Mouse (Mus musculus): ENCODE data around the gene Anapc7. TPM values are rescaled to one million over a fixed set of nuclear protein-coding genes. Genes with fewer than 3 reads are reported as not detected.

The Anapc7 gene
- total RNA-seq (2023), result 10 to 100 TPM; 23.6 to 30.6 TPM

DNA sequence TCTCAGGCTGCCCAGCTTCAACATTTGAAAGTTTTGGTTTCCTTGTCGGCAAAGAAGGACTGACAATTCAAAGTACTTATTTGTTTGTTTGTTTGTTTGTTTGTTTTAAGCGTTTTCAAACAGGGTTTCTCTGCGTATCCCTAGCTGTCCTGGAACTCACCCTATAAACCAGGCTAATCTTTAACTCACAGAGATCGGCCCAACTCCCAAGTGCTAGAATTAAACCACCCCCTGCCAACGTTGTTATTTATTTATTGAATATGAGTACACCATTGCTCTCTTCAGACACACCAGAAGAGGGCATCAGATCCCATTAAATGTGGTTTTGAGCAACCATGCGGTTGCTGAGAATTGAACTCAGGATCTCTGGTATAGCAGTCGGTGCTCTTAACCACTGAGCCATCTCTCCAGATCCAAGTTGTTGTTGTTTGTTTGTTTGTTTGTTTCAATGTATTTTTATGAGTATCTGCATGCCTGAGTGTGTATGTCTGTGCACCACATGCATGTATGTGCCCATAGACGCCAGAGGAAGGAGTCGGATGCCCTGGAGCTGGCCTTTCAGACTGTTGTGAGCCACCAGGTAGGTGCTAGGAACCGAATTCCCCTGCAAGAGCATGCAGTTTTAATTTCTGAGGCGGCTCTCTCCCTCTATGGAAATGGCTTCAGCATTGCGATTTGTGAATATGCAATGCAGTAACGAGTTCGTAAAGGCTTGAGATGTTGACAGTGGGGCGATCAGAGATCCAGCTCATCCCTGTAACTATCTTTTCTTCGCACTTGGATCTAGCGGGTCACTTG lies at the start of gene Anapc7:
TSS of gene Anapc7 (plus strand) at position 423 of the 798 bp plus-strand sequence.

DNA sequence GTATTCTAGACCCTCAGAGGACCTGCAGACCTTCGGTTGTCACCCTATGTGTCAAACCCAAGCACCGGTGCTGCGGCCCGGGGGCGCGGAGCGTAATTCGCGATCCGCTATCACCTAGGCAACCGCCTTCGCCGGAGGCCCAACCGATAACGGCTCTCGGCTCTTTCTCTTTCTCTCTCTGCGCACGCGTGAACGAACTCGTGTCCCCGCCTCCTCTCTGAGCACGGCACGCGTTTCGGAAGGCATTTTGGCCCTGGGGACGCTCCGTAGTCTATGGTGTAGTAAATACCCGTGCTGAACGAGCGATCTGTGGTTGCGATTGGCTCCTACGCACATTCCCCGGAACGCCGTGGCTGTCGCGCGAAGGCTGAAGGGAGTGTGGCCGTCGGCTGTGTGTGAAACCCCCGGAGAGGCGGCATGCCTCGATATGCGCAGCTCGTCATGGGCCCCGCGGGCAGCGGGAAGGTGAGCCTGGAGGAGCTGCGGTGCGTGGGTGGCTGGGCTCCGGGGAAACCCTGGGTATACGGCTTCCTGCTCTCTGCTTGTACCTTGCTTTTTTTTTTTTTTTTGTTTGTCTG lies 49.2 kb upstream of the Anapc7 start, which contains the start of gene Fam216a:
TSS of gene Fam216a (minus strand) at position 173 of the 578 bp plus-strand sequence.

DNA sequence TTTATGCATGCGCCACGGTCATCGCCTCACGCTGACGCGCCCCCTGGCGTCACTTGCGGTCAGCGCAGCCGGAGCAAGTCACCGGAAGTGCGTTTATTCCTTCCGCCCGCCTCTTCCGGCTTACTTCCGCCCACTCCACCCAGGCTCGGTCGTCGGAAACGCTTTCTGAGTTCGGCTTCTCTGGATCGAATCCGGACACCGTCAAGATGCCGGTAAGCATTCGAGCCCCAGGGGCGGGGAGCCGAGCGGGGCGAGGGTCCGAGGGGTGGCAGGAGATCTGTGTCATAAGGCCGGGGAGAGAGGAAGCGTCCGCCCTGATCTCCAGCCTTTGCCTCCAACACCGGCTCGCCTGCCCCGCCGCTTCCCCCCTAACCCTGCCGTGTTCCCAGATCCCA lies 29.7 kb upstream of the Anapc7 start, which contains the start of gene Arpc3:
TSS of gene Arpc3 (plus strand) at position 93 of the 395 bp plus-strand sequence.

Other genes starting within 250 kb of the Anapc7 start
- 10 to 100 TPM; 98.4 to 98.8 TPM for gene Hvcn1, start 214.9 kb upstream of the Anapc7 start, total RNA-seq (2023)
- 1 to 10 TPM; 7.6 to 8.4 TPM for gene Tctn1, start 157.2 kb upstream of the Anapc7 start, total RNA-seq (2023)
- gene Pptc7, start 137.3 kb upstream of the Anapc7 start, total RNA-seq (2023), result 10 to 100 TPM; 15.1 to 17.8 TPM
- 1 to 10 TPM in 1 of 2 experiments, under 1 TPM in 1; 0.76 to 1.3 TPM for gene Rad9b, start 67.5 kb upstream of the Anapc7 start, total RNA-seq (2023)
- gene Vps29, start 67.3 kb upstream of the Anapc7 start, total RNA-seq (2023), result 10 to 100 TPM; 58.4 to 58.7 TPM
- gene Gpn3, start 49.8 kb upstream of the Anapc7 start, total RNA-seq (2023), result 10 to 100 TPM; 13.7 to 14.4 TPM
- gene Fam216a, start 49.3 kb upstream of the Anapc7 start, total RNA-seq (2023), result 1 to 10 TPM; 5.3 to 6.1 TPM
- gene Arpc3, start 29.8 kb upstream of the Anapc7 start, total RNA-seq (2023), result 100 to 1,000 TPM; 654 to 687 TPM
- 10 to 100 TPM; 71.2 to 74.0 TPM for gene Atp2a2, start 80.5 kb downstream of the Anapc7 start, total RNA-seq (2023)
- gene Ift81, start 192.8 kb downstream of the Anapc7 start, total RNA-seq (2023), result 1 to 10 TPM; 2.6 to 2.7 TPM
- gene P2rx7, start 222.2 kb downstream of the Anapc7 start, total RNA-seq (2023), result 10 to 100 TPM; 13.5 to 15.7 TPM